Mouse (Mus musculus) hindbrain, embryonic 13.5 days (tissue): ENCODE measurements around the gene Rnaset2a. TPM values are rescaled to one million over a fixed set of nuclear protein-coding genes. Genes with fewer than 3 reads are reported as not detected.
"Not testable (repeated sequence)": the region's sequence is repeated elsewhere in the genome, so short reads cannot be mapped to it uniquely, and the experiment has no call there.

Experiments
- ATAC-seq: fragments of 200-750 bp; cut with Nextera tagmentation; 2 replicates; pipeline ENCODE4 v1.8.0; 2017; ENCODE audit warnings: moderate TSS enrichment; ENCODE audit not compliant: low FRiP score
- H3K27ac ChIP-seq: fragments of 300-500 bp; sonication (generic); 2 replicates; pipeline ENCODE4 v1.5.1; 2015; ENCODE audit warnings: inconsistent platforms, mild to moderate bottlenecking, moderate library complexity
- H3K27me3 ChIP-seq: fragments of 300-500 bp; sonication (generic); 2 replicates; pipeline ENCODE4 v1.6.1; 2015; ENCODE audit warnings: mild to moderate bottlenecking, inconsistent platforms
- H3K36me3 ChIP-seq: fragments of 300-500 bp; sonication (generic); 2 replicates; pipeline ENCODE4 v1.6.1; 2015; ENCODE audit warnings: mild to moderate bottlenecking, inconsistent platforms
- H3K4me1 ChIP-seq: fragments of 300-500 bp; sonication (generic); replicated peaks from 2 replicates; pipeline ENCODE4 v1.6.1; 2015; ENCODE audit warnings: inconsistent platforms
- H3K4me2 ChIP-seq: fragments of 300-500 bp; sonication (generic); 2 replicates; pipeline ENCODE4 v1.6.1; 2015; ENCODE audit warnings: inconsistent platforms, mild to moderate bottlenecking, moderate library complexity
- H3K4me3 ChIP-seq: fragments of 300-500 bp; sonication (generic); 2 replicates; pipeline ENCODE4 v1.5.1; 2015; ENCODE audit warnings: mild to moderate bottlenecking, inconsistent platforms
- H3K9ac ChIP-seq: fragments of 300-500 bp; sonication (generic); 2 replicates; pipeline ENCODE4 v1.6.1; 2015; ENCODE audit warnings: mild to moderate bottlenecking, inconsistent platforms
- H3K9me3 ChIP-seq: fragments of 300-500 bp; sonication (generic); 2 replicates; pipeline ENCODE4 v1.6.1; 2016; ENCODE audit warnings: inconsistent platforms
- WGBS: fragments of 180-500 bp; shearing (Covaris S2); methylation state at CpG from one replicate; pipeline ENCODE4 v1.1.7; 2015; 5-methylcytosine and 5-hydroxymethylcytosine counted together
- polyA plus RNA-seq: library from polyadenylated mRNA; unstranded; fragments of >200 nt; fragmentation: Nextera tagmentation; extraction: Ambion mirVana; gene quantifications from 2 replicates; pipeline ENCODE4 v1.2.1, GENCODE M21; 2015

Gene Rnaset2a
- polyA plus RNA-seq, 1 experiment from 2014 or later, result 15.2 TPM

- not testable (repeated sequence) for H3K27me3 ChIP-seq, ATAC-seq, H3K4me3 ChIP-seq, H3K9ac ChIP-seq, H3K4me2 ChIP-seq, H3K9me3 ChIP-seq, H3K4me1 ChIP-seq, H3K27ac ChIP-seq, H3K36me3 ChIP-seq
- WGBS, result 100% methylated on average over 1 of the region's 7 CpGs
Measured at GRCm38 (mm10) chr17:8128326-8128993, 19.4 kb downstream of the Rnaset2a start.

DNA sequence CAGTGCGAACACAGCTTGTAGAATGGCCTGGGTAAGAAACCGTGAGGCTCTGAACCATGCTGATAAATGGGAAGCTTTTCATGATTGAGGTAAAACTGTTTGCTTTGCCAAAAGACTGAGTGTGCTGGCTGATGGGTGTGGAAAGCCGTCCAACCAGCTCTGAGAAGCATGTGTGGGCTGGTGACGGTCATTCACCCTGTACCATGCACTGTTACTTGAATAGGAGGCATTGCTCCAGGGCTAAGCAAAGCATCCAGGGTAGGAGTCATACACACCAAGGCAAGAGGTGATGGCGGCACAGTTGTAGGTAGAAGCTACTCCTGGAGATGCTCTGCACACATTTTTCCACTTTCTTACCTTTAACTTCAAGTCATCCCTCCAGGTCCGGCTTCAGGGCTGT is 23.3 kb downstream of the Rnaset2a start:
- H3K9me3 ChIP-seq, H3K4me2 ChIP-seq, H3K36me3 ChIP-seq, H3K4me3 ChIP-seq, ATAC-seq, H3K27me3 ChIP-seq, H3K27ac ChIP-seq, H3K9ac ChIP-seq, H3K4me1 ChIP-seq: not testable (repeated sequence)
- WGBS, result 95% methylated on average over 2 of the region's 6 CpGs

GRCm38 (mm10) chr17:8122974-8123373 is 24.9 kb downstream of the Rnaset2a start:
- not testable (repeated sequence) for ATAC-seq, H3K4me1 ChIP-seq
- no CpG with 5 or more reads among the region's 3 CpGs for WGBS

DNA sequence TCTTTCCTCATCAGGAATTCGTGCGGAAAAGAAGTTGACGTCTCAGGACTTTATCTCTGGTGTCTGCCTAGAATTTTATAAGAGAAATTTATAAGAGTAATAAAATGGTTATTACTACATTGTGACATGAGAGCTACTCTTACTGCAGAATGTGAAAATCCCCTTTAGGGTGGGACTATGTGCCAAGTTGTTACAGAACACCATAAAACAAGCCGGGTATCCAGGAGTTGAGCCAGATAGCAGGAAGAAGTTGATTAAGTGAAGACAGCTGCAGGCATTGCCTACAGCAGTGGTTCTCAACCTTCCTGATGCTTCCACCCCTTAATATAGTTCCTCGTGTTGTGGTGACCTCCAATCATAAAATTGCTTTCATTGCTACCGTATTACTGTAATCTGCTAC is 31.0 kb downstream of the Rnaset2a start:
- not testable (repeated sequence) for H3K4me1 ChIP-seq, H3K4me2 ChIP-seq, H3K27me3 ChIP-seq, H3K9ac ChIP-seq, H3K9me3 ChIP-seq, ATAC-seq, H3K4me3 ChIP-seq, H3K36me3 ChIP-seq, H3K27ac ChIP-seq
- no CpG with 5 or more reads among the region's 6 CpGs for WGBS

More at GRCm38 (mm10) chr17:8122974-8123373, 24.9 kb downstream of the Rnaset2a start:
- not testable (repeated sequence) for H3K27ac ChIP-seq, H3K4me2 ChIP-seq, H3K4me3 ChIP-seq, H3K27me3 ChIP-seq, H3K36me3 ChIP-seq, H3K9me3 ChIP-seq, H3K9ac ChIP-seq

DNA sequence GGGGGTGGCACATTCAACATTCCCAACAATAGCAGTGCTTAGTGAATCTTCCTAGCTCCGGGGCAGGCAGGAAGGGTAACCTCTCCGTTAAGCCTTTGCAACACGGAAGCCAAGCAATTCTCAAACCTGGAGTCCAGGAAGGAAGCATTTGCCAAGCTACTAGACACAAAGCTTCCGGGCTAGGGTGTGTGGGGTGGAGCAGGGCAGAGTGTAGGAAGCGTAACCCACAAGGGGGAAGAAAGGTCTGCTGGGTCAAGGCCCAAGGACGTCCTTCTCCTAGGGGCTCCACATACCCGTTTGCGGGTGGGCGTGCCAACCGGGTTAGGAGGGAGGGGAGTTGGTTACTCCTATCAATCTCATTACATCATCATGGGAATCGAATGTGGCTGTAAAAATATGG is 31.5 kb downstream of the Rnaset2a start:
- not testable (repeated sequence) for H3K27me3 ChIP-seq

GRCm38 (mm10) chr17:8112199-8112598 is 35.7 kb downstream of the Rnaset2a start:
- not testable (repeated sequence) for H3K4me2 ChIP-seq, H3K9me3 ChIP-seq, H3K27ac ChIP-seq, H3K4me3 ChIP-seq, ATAC-seq, H3K27me3 ChIP-seq, H3K36me3 ChIP-seq, H3K4me1 ChIP-seq, H3K9ac ChIP-seq
- WGBS, result no CpG with 5 or more reads among the region's 1 CpGs

More for the DNA sequence above, 31.5 kb downstream of the Rnaset2a start:
- ATAC-seq, H3K4me3 ChIP-seq, H3K27ac ChIP-seq, H3K9ac ChIP-seq, H3K4me1 ChIP-seq, H3K9me3 ChIP-seq, H3K4me2 ChIP-seq, H3K36me3 ChIP-seq: not testable (repeated sequence)
- 82% methylated on average over 10 of the region's 11 CpGs for WGBS

DNA sequence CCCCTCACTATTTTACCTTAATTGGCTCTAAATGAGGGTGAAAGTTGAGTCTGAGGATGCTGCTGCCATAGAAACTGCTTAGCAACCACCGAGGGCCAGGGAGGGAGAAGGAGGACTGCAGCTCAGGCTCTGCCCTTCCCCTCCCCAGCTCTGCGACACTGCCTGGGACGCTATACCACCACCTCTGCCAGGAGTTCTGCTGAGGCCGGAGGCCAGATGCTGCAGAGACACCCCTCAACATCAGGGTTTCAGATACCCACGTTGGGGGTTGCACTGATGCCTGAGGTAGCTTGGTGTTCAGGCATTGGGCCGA is 46.6 kb downstream of the Rnaset2a start:
- not testable (repeated sequence) for H3K4me3 ChIP-seq, H3K36me3 ChIP-seq, H3K9ac ChIP-seq, H3K27ac ChIP-seq, H3K9me3 ChIP-seq, H3K27me3 ChIP-seq, H3K4me1 ChIP-seq
- H3K4me2 ChIP-seq, result 0 out of 2 replicates have a peak overlapping the region, but pooled peaks have one; percentile 21
- 44% methylated on average over 3 of the region's 6 CpGs for WGBS
- ATAC-seq, result peak; percentile 79

DNA sequence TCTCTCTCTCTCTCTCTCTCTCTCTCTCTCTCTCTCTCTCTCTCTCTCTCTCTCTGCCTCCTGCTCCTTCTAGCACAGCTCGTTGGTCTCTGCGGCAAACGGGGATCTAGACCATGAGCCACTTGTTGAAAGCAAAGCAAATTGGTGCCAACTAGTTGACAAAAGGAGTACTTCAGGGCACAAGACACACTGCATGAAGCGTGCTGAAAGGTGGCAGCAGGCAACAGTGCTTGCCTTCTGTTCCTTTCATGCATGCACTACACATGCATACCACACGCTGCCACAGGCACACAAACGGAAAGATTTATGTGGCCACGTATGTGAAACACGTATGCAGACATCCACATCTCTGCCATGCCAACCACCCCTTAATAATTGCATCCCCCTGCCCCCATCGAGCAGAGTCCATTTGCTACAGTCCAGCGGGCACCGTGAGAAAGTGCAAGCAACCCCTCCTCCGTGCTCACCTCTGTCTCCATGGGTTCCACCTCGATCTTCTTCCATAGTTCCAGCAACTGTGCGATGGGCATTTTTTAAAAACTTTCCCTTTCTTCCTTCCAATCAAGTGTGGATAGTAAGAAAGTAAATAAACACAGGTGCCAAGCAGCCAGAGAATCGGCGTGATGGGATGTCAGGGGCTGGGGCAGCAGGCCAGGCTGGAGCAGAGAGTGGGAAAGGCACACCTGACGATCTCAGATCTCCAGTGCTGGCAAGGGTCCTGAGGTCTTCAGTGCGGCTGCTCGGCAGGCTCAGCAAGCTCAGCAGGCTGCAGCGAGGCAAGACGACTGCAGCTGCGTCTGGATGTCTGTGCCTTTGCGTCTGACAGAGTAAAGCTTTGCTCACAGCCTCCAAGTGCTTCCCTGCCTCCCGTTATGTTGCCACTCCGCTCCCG is 47.2 kb downstream of the Rnaset2a start:
- peak; percentile 80 for ATAC-seq
- not testable (repeated sequence) for H3K36me3 ChIP-seq, H3K27ac ChIP-seq, H3K4me3 ChIP-seq, H3K9ac ChIP-seq, H3K4me1 ChIP-seq, H3K9me3 ChIP-seq, H3K27me3 ChIP-seq
- H3K4me2 ChIP-seq, result 0 out of 2 replicates have a peak overlapping the region, but pooled peaks have one; percentile 21
- WGBS, result 20% methylated on average over 10 of the region's 26 CpGs

DNA sequence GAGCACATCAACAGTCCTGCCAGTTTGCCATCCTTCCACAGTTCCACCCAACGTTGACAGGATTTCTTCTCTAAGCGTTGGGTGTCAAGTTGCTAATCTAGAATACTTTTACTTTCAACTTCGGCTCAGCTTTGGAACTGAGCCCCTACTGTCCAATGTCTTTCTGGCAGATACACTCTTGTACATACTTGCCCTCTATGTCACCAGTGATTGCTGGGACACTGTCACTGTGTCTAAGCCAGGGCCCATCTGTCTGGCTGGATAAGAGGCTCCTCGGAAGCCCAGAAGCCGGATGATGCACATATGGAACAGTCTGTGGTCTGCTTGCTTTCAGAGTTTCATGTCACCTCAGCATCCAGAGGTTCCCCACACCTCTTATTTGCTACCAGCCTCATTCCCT is 51.7 kb downstream of the Rnaset2a start:
- H3K9me3 ChIP-seq, H3K4me2 ChIP-seq, H3K27ac ChIP-seq, H3K27me3 ChIP-seq, H3K36me3 ChIP-seq, ATAC-seq, H3K4me1 ChIP-seq, H3K9ac ChIP-seq, H3K4me3 ChIP-seq: not testable (repeated sequence)
- 77% methylated on average over 3 of the region's 5 CpGs for WGBS

- H3K27me3 ChIP-seq, H3K36me3 ChIP-seq, H3K4me3 ChIP-seq, H3K4me1 ChIP-seq, H3K4me2 ChIP-seq, ATAC-seq, H3K9me3 ChIP-seq, H3K27ac ChIP-seq, H3K9ac ChIP-seq: not testable (repeated sequence)
- WGBS, result 36% methylated on average over 3 of the region's 5 CpGs
Measured at GRCm38 (mm10) chr17:8095653-8096052, 52.2 kb downstream of the Rnaset2a start.

DNA sequence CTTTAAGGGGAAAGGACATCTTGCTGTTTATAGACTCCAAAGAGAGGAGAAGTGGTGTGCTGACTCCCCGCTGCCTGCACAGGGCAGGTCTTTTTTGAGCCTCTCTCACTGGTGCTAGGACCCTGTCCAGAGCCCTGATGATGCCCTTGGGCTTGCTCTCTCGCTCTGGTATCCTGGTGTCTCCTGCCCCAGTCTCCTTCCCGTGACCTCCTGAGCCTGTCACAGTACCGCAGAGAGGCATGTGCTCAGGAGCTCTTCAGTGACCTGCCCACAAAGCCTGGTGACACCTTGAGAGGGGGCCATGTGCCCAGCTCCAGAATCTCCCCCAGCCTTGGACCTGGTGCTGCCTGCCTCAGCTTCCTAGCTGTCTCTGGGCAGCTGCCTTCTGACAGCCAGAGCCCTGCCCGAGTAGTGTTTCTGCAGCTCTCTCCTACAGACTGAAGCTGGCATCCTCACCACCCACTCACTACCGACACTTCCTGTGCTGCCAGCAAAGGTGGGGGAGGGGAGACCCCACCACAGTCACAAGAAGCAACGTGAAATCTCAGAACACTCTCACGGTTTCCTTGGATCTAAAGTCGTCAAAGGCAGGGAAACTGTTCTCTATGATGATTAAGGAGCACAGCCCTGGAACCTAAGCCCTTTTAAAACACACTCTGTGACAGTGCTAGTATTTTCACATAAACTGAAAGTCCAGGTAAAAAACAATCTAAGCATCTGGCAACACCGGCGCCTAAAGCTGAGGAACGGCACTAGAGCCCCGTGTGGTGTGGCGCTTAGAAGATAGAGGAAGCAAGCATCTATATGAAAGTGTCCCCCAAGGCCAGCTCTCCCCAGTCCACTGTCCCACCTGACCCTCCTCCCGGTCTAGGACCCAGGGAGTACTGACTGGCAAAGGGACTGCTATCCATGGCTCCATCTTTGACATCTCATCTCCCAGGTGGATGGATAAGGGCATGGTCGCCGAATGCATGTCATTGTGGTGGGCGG is 55.1 kb downstream of the Rnaset2a start:
- H3K4me3 ChIP-seq, H3K27me3 ChIP-seq, H3K4me1 ChIP-seq, H3K36me3 ChIP-seq, H3K27ac ChIP-seq, H3K9ac ChIP-seq, H3K4me2 ChIP-seq, ATAC-seq, H3K9me3 ChIP-seq: not testable (repeated sequence)
- 62% methylated on average over 4 of the region's 18 CpGs for WGBS

- not testable (repeated sequence) for H3K27ac ChIP-seq, ATAC-seq, H3K9me3 ChIP-seq, H3K9ac ChIP-seq, H3K4me2 ChIP-seq, H3K36me3 ChIP-seq, H3K4me1 ChIP-seq, H3K4me3 ChIP-seq, H3K27me3 ChIP-seq
- 91% methylated on average over 14 of the region's 14 CpGs for whole genome bisulfite sequencing
Measured at GRCm38 (mm10) chr17:8091320-8091719, 56.6 kb downstream of the Rnaset2a start.
